Mouse (Mus musculus) small intestine, adult 2 months (tissue): Measurements from ENCODE around the gene Gsta4. TPM values are rescaled to one million over a fixed set of nuclear protein-coding genes. Genes with fewer than 3 reads are reported as not detected.
A peak's percentile ranks its signal among the peaks of the same experiment; 100 is the strongest.
"Not testable (repeated sequence)": the region's sequence is repeated elsewhere in the genome, so short reads cannot be mapped to it uniquely, and the experiment has no call there.

Source experiments
- H3K27ac ChIP-seq: fragments of 200-500 bp; 2 replicates; pipeline ENCODE4 v1.5.1; 2012; ENCODE audit warnings: low read depth, low read length, control low read depth, inconsistent platforms; ENCODE audit not compliant: insufficient read depth
- H3K27me3 ChIP-seq: fragments of 200-500 bp; 2 replicates; pipeline ENCODE4 v1.6.1; 2012; ENCODE audit warnings: mild to moderate bottlenecking, moderate library complexity, low read length, inconsistent platforms; ENCODE audit not compliant: control insufficient read depth, insufficient read depth
- H3K36me3 ChIP-seq: fragments of 200-500 bp; 2 replicates; pipeline ENCODE4 v1.6.1; 2012; ENCODE audit warnings: mild to moderate bottlenecking, low read length, control low read depth, inconsistent platforms; ENCODE audit not compliant: control insufficient read depth, insufficient read depth
- H3K4me1 ChIP-seq: fragments of 200-500 bp; 2 replicates; pipeline ENCODE4 v1.6.1; 2012; ENCODE audit warnings: low read length, inconsistent platforms, mixed read lengths; ENCODE audit not compliant: control insufficient read depth, insufficient read depth, insufficient read length
- H3K4me3 ChIP-seq: fragments of 200-500 bp; 2 replicates; pipeline ENCODE4 v1.5.1; 2012; ENCODE audit warnings: low read depth, mild to moderate bottlenecking, control low read depth, inconsistent platforms, low read length, moderate library complexity
- CTCF ChIP-seq: fragments of 200-500 bp; IDR thresholded peaks from 2 replicates; pipeline ENCODE4 v1.5.1; 2012; ENCODE audit warnings: low read depth, mild to moderate bottlenecking, control low read depth, inconsistent platforms, low read length, moderate library complexity, mixed read lengths; ENCODE audit not compliant: insufficient replicate concordance, insufficient read length; ENCODE audit errors: extremely low read depth
- POLR2A ChIP-seq: fragments of 200-500 bp; IDR thresholded peaks from 2 replicates; pipeline ENCODE4 v1.6.1; 2012; ENCODE audit warnings: low read depth, mild to moderate bottlenecking, control low read depth, inconsistent platforms, low read length, moderate library complexity
- WGBS: fragments of 180-500 bp; shearing (Covaris S2); methylation state at CpG from one replicate; pipeline ENCODE4 v1.1.7; 2018; 5-methylcytosine and 5-hydroxymethylcytosine counted together
- polyA plus RNA-seq: library from polyadenylated mRNA; depleted of rRNA; stranded (reverse); fragments of >200 nt; gene quantifications from 2 replicates; pipeline ENCODE4 v1.2.3, GENCODE M21; 2012

Gene Gsta4
- polyA plus RNA-seq, 1 experiment = 6.3 TPM

GRCm38 (mm10) chr9:78168864-78169263 is 13.7 kb upstream of the Gsta4 start:
- no peak for TF ChIP-seq POLR2A
- TF ChIP-seq CTCF = peak; percentile 50; the same call in 1 of the 2 replicates
- Histone ChIP-seq H3K4me1 (no peaks in the 10 kb centered on the region), H3K4me3 (no peak overlapping the region), H3K27ac (no peak overlapping the region), H3K36me3 (peaks cover 28% of the 10 kb centered on the region), H3K27me3 (no peaks in the 10 kb centered on the region)
- WGBS = 91% methylated on average over 6 of the region's 6 CpGs

- no peak overlapping the region for H3K4me3 ChIP-seq
- no peaks in the 10 kb centered on the region for H3K27me3 ChIP-seq
- no peak for TF ChIP-seq CTCF
- TF ChIP-seq POLR2A = no peak
- WGBS = 57% methylated on average over 1 of the region's 1 CpGs
- no peaks in the 10 kb centered on the region for H3K4me1 ChIP-seq
- no peak overlapping the region for H3K27ac ChIP-seq
- H3K36me3 ChIP-seq = peaks cover 3% of the 10 kb centered on the region; the same call in 1 of the 2 replicates
Observed at GRCm38 (mm10) chr9:78174016-78174415, 8.6 kb upstream of the Gsta4 start.

- H3K4me1 ChIP-seq, H3K36me3 ChIP-seq, H3K27ac ChIP-seq, H3K27me3 ChIP-seq, H3K4me3 ChIP-seq: not testable (repeated sequence)
- 29% methylated on average over 3 of the region's 3 CpGs for WGBS
Observed at GRCm38 (mm10) chr9:78174925-78175276, 7.7 kb upstream of the Gsta4 start.

- H3K27me3 ChIP-seq = no peaks in the 10 kb centered on the region
- under 1% methylated on average over 55 of the region's 58 CpGs for WGBS
- TF ChIP-seq CTCF = peak; percentile 19; the same call in 1 of the 2 replicates
- TF ChIP-seq POLR2A = peak; percentile 98
- peak overlapping the region; percentile 99 for H3K27ac ChIP-seq
- no peaks in the 10 kb centered on the region; the same call in 1 of the 2 replicates for H3K36me3 ChIP-seq
- H3K4me3 ChIP-seq = peak overlapping the region; percentile 92
- no peaks in the 10 kb centered on the region for H3K4me1 ChIP-seq
Observed at GRCm38 (mm10) chr9:78175277-78176200, 7.0 kb upstream of the Gsta4 start.

GRCm38 (mm10) chr9:78176201-78176727 is 6.3 kb upstream of the Gsta4 start:
- peak overlapping the region; percentile 92 for H3K4me3 ChIP-seq
- H3K27ac ChIP-seq = peak overlapping the region; percentile 99
- H3K27me3 ChIP-seq = no peaks in the 10 kb centered on the region
- H3K36me3 ChIP-seq = no peaks in the 10 kb centered on the region
- under 1% methylated on average over 22 of the region's 22 CpGs for WGBS
- no peaks in the 10 kb centered on the region for H3K4me1 ChIP-seq
- TF ChIP-seq CTCF (peak; percentile 78; the same call in 1 of the 2 replicates), POLR2A (no peak)

- no peak overlapping the region for H3K4me3 ChIP-seq
- H3K27ac ChIP-seq = peak overlapping the region; percentile 99
- H3K36me3 ChIP-seq = no peaks in the 10 kb centered on the region
- WGBS = 1% methylated on average over 7 of the region's 7 CpGs
- no peaks in the 10 kb centered on the region for H3K27me3 ChIP-seq
- H3K4me1 ChIP-seq = no peaks in the 10 kb centered on the region
- no peak for TF ChIP-seq POLR2A
- no peak for TF ChIP-seq CTCF
Observed at GRCm38 (mm10) chr9:78176831-78177230, 5.7 kb upstream of the Gsta4 start.

- H3K4me3 ChIP-seq = no peak overlapping the region
- 87% methylated on average over 5 of the region's 5 CpGs for WGBS
- no peaks in the 10 kb centered on the region for H3K36me3 ChIP-seq
- TF ChIP-seq CTCF (no peak), POLR2A (no peak)
- no peaks in the 10 kb centered on the region for H3K27me3 ChIP-seq
- H3K27ac ChIP-seq = no peak overlapping the region
- H3K4me1 ChIP-seq = no peaks in the 10 kb centered on the region
Observed at GRCm38 (mm10) chr9:78178197-78178596, 4.4 kb upstream of the Gsta4 start.
